Mouse (Mus musculus) limb, embryonic 14.5 days (tissue): ENCODE results near the gene H1f0. TPM values are rescaled to one million over a fixed set of nuclear protein-coding genes. Genes with fewer than 3 reads are reported as not detected.

Source experiments
- ATAC-seq: fragments of 200-750 bp; cut with Nextera tagmentation; 2 replicates; pipeline ENCODE4 v1.8.0; 2017; ENCODE audit warnings: low read depth, moderate number of reproducible peaks, moderate TSS enrichment; ENCODE audit not compliant: low FRiP score
- DNase-seq: peaks from one replicate; pipeline ENCODE4 v3.0.0-alpha.2; 2015; ENCODE audit warnings: low spot score
- H3K27ac ChIP-seq: fragments of 300-500 bp; sonication (generic); replicated peaks from 2 replicates; pipeline ENCODE4 v1.5.1; 2014; ENCODE audit warnings: low read depth, mild to moderate bottlenecking, low read length, moderate library complexity, mixed read lengths
- H3K27me3 ChIP-seq: fragments of 300-500 bp; sonication (generic); 2 replicates; pipeline ENCODE4 v1.6.1; 2014; ENCODE audit warnings: low read length, mixed read lengths; ENCODE audit not compliant: control insufficient read depth, insufficient read depth
- H3K36me3 ChIP-seq: fragments of 300-500 bp; sonication (generic); 2 replicates; pipeline ENCODE4 v1.6.1; 2014; ENCODE audit warnings: mild to moderate bottlenecking, low read length, moderate library complexity, mixed read lengths; ENCODE audit not compliant: control insufficient read depth, insufficient read depth
- H3K4me1 ChIP-seq: fragments of 300-500 bp; sonication (generic); 2 replicates; pipeline ENCODE4 v1.6.1; 2014; ENCODE audit warnings: antibody characterized with exemption, low read length, mixed read lengths; ENCODE audit not compliant: control insufficient read depth, insufficient read depth
- H3K4me2 ChIP-seq: fragments of 300-500 bp; sonication (generic); replicated peaks from 2 replicates; pipeline ENCODE4 v1.6.1; 2014; ENCODE audit warnings: low read depth, mild to moderate bottlenecking, low read length, moderate library complexity; ENCODE audit not compliant: severe bottlenecking
- H3K4me3 ChIP-seq: fragments of 300-500 bp; sonication (generic); replicated peaks from 2 replicates; pipeline ENCODE4 v1.5.1; 2014; ENCODE audit warnings: low read length
- H3K9ac ChIP-seq: fragments of 300-500 bp; sonication (generic); 2 replicates; pipeline ENCODE4 v1.6.1; 2014; ENCODE audit warnings: mild to moderate bottlenecking, low read depth, low read length, moderate library complexity; ENCODE audit not compliant: severe bottlenecking
- H3K9me3 ChIP-seq: fragments of 300-500 bp; sonication (generic); 2 replicates; pipeline ENCODE4 v1.6.1; 2016; ENCODE audit warnings: low read length; ENCODE audit not compliant: control insufficient read depth
- POLR2A ChIP-seq: fragments of 200-500 bp; IDR thresholded peaks from 2 replicates; pipeline ENCODE4 v1.8.0; 2012; ENCODE audit warnings: inconsistent platforms, mild to moderate bottlenecking, moderate library complexity, borderline replicate concordance; ENCODE audit not compliant: insufficient read depth, insufficient read length; ENCODE audit errors: extremely low read depth
- WGBS: fragments of 180-500 bp; shearing (Covaris S2); extraction: QIAGEN DNeasy Blood & Tissue Kit; methylation state at CpG from one replicate; pipeline ENCODE4 v1.1.7; 2014; 5-methylcytosine and 5-hydroxymethylcytosine counted together
- polyA plus RNA-seq, 2 experiments: library from polyadenylated mRNA; depleted of rRNA in 1 of 2; stranded (reverse) in 1 of 2; unstranded in 1 of 2; fragments of >200 nt; fragmentation: Nextera tagmentation in 1 of 2; extraction: Ambion mirVana in 1 of 2; gene quantifications; 2 replicates each; pipeline versions ENCODE4 v1.2.1 to v1.2.3; 2012 to 2014

H1f0 gene
- polyA plus RNA-seq (2012; rRNA removed) (390 and 433 TPM in 2 replicates), polyA plus RNA-seq (2014; fragmentation: Nextera tagmentation; extraction: Ambion mirVana) (250 and 278 TPM in 2 replicates)

GRCm38 (mm10) chr15:79028237-79028738 is at the start of gene H1f0:
H1f0 (plus strand) TSS chr15:79028450.
- TF ChIP-seq POLR2A, result peak; percentile 67; the same call in 1 of the 2 replicates
- Histone ChIP-seq H3K4me3 (peak within 1 kb of the TSS; percentile 82), H3K27me3 (no peaks in the 10 kb centered on the region), H3K9ac (peak within 1 kb of the TSS; percentile 100), H3K36me3 (no peaks in the 10 kb centered on the region), H3K4me1 (peaks cover 25% of the 10 kb centered on the region), H3K4me2 (peak within 1 kb of the TSS; percentile 96), H3K27ac (peak within 1 kb of the TSS; percentile 99), H3K9me3 (no peaks in the 10 kb centered on the region)
- peak; percentile 82 for ATAC-seq
- WGBS, result under 1% methylated on average over 25 of the region's 58 CpGs
- DNase-seq, result peak; percentile 88

DNA sequence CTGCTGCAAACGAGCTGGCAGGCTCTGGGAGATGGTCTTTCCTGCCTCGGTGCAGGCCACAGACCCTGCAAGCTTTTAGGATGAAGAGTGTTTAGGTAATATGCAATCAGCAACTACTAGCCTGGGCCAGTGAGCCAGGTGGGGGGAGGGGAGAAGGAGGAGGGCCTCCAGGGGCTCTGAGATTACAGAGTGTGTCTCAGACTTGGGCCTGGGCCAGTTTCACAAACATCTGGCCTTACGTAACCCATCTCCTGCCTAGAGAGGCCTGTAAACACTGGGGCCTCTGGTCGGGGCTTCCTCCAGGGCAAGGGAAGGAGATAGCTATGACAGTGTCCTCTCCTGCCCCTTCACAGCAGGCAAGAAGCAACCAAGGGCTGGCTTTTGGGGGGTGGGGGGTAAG is 49.4 kb upstream of the H1f0 start:
- no peak for TF ChIP-seq POLR2A
- peak; percentile 60 for ATAC-seq
- peaks cover 23% of the 10 kb centered on the region for H3K4me1 ChIP-seq
- H3K4me2 ChIP-seq, result peak overlapping the region; percentile 17; the same call in 1 of the 2 replicates
- H3K4me3 ChIP-seq, result no peak overlapping the region
- H3K27me3 ChIP-seq, result no peaks in the 10 kb centered on the region
- no peaks in the 10 kb centered on the region for H3K36me3 ChIP-seq
- H3K9me3 ChIP-seq, result no peaks in the 10 kb centered on the region
- peak overlapping the region; percentile 63 for H3K27ac ChIP-seq
- H3K9ac ChIP-seq, result peak overlapping the region; percentile 36; the same call in 1 of the 2 replicates
- WGBS, result 3% methylated on average over 4 of the region's 4 CpGs
- DNase-seq, result peak; percentile 87

GRCm38 (mm10) chr15:78980084-78980483 is 48.2 kb upstream of the H1f0 start:
- no peak for TF ChIP-seq POLR2A
- ATAC-seq, result no peak
- no peak for DNase-seq
- Histone ChIP-seq H3K9ac (no peak overlapping the region), H3K27ac (no peak overlapping the region; the same call in 1 of the 2 replicates), H3K9me3 (no peaks in the 10 kb centered on the region), H3K36me3 (no peaks in the 10 kb centered on the region), H3K4me2 (no peak overlapping the region), H3K4me1 (peaks cover 33% of the 10 kb centered on the region), H3K27me3 (no peaks in the 10 kb centered on the region), H3K4me3 (no peak overlapping the region)
- 83% methylated on average over 4 of the region's 4 CpGs for WGBS

DNA sequence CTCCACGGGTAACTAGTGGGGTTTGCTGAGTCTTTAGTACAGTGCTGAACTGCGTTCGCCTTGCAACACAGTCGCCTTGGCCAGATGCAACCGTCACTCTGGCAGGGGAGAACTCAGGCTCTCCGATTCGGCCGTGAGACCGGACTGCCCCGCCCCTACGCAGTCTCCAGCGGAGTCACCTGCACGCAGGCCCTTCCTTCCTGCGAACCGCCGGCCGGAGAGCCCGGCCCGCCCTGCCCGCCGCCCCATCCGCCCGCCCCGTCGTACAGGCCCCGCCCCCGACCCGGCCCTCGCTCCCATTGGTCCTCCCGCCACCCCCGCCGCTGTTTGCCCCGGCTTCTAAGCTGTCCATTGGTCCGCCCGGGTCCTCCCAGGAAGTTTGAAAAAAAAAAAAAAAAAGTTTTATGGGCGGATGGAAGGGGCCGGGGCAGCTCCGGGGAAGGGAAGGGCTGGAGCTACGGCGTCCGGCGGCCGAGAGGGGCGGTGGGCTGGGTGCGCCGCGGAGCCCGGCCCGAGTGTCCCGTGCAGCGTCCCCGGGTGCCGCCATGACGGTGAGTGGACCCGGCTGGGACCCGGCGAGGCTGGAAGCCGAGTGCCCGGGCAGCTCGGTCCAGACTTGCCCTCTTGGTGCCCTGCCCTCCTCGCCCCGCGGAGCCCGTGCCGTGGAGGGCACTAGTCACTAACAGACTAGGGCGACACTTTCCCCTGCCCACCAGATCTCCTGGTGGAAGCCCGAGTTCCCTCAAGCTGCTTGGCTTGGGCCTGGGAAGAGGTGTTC is 45.4 kb upstream of the H1f0 start:
- H3K4me2 ChIP-seq, result peak overlapping the region; percentile 88
- ATAC-seq (peak; percentile 90), DNase-seq (peak; percentile 95)
- H3K4me3 ChIP-seq, result peak overlapping the region; percentile 92
- no peaks in the 10 kb centered on the region for H3K9me3 ChIP-seq
- H3K27ac ChIP-seq, result peak overlapping the region; percentile 92
- no peaks in the 10 kb centered on the region for H3K27me3 ChIP-seq
- peak overlapping the region; percentile 75 for H3K9ac ChIP-seq
- H3K4me1 ChIP-seq, result peaks cover 37% of the 10 kb centered on the region
- peak; percentile 30; the same call in 1 of the 2 replicates for TF ChIP-seq POLR2A
- peaks cover 3% of the 10 kb centered on the region; the same call in 1 of the 2 replicates for H3K36me3 ChIP-seq
- 1% methylated on average over 58 of the region's 67 CpGs for WGBS

DNA sequence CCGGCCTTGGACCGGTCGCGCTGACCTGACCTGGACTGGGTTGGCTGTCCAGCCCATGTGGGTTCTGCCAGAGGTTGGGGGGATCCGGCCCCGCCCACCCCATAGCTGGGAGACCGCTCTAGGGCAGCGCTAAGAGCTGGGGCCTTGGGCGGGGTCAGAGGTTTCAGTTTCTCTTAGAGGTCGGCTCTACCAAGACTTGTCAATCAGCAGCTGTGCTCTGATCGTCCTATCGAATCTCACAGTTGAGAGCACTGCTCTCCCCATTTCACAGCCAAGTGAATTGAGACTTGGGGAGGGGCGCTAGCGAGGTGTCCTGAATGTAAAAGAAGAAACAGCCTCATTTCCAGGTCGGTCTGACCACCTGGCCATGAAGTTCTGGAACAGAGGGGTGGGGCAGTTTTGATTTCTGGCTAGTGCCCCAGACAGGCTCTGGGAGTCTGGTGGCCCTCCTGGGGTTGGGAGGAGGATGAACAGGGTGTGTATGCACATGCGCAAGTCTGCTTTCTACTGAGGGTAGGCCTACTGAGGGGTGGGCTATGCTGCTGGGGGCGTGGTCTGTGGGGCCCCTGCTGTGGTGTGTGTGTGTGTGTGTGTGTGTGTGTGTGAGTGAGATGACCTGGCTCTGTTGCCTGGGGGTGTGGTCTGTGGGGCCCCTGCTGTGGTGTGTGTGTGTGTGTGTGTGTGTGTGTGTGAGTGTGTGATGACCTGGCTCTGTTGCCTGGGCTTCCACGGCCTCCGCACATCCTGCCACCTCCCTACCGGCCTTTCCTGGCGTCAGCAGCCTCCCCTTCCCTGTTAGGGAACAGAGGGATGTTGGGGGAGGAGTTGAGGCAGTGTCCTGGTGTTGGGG is 44.6 kb upstream of the H1f0 start:
- Histone ChIP-seq H3K4me1 (peaks cover 36% of the 10 kb centered on the region), H3K9ac (peak overlapping the region; percentile 75), H3K4me2 (peak overlapping the region; percentile 88), H3K27ac (peak overlapping the region; percentile 92), H3K27me3 (no peaks in the 10 kb centered on the region), H3K36me3 (peaks cover 9% of the 10 kb centered on the region; the same call in 1 of the 2 replicates), H3K4me3 (peak overlapping the region; percentile 92), H3K9me3 (no peaks in the 10 kb centered on the region)
- ATAC-seq, result peak; percentile 54
- no peak for TF ChIP-seq POLR2A
- peak; percentile 79 for DNase-seq
- 0% methylated on average over 21 of the region's 21 CpGs for WGBS
